Mouse (Mus musculus): ENCODE results near the gene Fam110a.
A peak's percentile ranks its signal among the peaks of the same experiment; 100 is the strongest.

Fam110a gene

DNA sequence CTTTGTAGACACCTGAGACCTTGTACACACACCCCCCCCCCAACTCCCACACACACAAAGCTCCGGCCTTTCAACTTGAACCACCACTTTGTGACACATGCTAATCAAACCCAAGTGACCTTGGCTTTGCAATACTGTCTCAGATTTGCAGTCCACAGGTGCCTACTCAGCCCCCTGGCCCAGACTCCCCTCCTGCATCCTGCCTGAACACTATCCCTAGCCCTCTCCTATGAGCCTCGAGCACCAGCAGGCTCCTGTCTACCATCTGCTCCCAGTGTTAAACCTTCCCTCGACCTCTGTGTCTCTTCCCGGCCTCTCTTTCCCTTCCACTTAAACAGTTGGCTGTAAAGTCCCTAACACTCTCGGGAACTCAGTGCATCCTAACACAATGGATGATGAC, 11.4 kb upstream of the Fam110a start:
- Histone ChIP-seq H3K4me1 (replicated peaks; ENCODE audit: low read depth, low read length) (peaks cover 69% of the 10 kb centered on the region), H3K27me3 (ENCODE audit: insufficient read depth, low read length) (peaks cover 23% of the 10 kb centered on the region), H3K4me3 (replicated peaks; ENCODE audit: low read length) (peak overlapping the region; percentile 20; the same call in 1 of the 2 replicates), H3K36me3 (ENCODE audit: insufficient read depth, low read length) (no peaks in the 10 kb centered on the region), H3K9me3 (ENCODE audit: low read length) (no peaks in the 10 kb centered on the region)
- TF ChIP-seq CTCF (conservative IDR thresholded peaks at IDR 0.05; ENCODE audit: low read length), result no peak
- no peak for TF ChIP-seq POU5F1 (IDR thresholded peaks at IDR 0.05; ENCODE audit: borderline replicate concordance, low read length)
- TF ChIP-seq NANOG (IDR thresholded peaks at IDR 0.05; ENCODE audit: borderline replicate concordance, low read length), result no peak

DNA sequence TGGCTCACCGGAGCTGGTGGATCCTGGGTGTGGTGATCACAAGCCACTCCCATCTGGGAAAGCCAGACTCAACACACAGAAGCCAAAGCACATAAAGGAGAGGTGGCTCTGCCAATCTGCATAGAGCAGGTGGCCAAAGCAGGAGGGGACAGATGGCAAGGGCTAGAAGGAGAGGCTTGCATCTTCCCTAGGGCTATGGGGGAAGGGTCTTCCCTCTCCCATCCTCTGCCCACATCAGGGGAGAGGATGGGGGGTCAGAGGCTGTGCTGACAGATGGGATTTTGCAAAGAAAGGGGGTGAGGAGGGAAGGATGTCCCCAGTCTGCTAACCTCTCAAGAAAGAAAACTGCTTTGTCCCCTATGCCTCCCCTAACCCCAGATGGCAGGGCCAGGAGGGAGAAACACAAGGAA, 11.0 kb upstream of the Fam110a start:
- TF ChIP-seq POU5F1 (IDR thresholded peaks at IDR 0.05; ENCODE audit: borderline replicate concordance, low read length) (no peak), CTCF (conservative IDR thresholded peaks at IDR 0.05; ENCODE audit: low read length) (no peak)
- no peaks in the 10 kb centered on the region for H3K9me3 ChIP-seq (ENCODE audit: low read length)
- peaks cover 22% of the 10 kb centered on the region for H3K27me3 ChIP-seq (ENCODE audit: insufficient read depth, low read length)

DNA sequence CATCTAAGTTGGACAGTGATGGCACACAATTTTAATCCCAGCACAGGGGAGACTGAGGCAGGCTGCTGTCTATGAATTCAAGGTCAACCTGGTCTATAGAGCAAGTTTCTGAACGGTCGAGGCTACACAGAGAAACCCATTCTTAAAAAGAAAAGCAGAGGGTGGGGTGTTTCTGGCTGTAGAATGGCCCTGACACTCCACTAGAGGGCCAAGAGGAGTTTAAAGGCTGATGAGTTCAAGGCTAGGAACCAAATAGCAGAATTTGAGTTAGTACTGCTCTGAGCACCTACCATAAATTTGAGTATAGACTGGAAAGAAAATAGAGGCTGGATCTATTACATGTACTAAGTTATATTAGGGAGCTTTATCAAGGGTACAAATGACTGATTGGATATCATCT, 9.0 kb upstream of the Fam110a start:
- Histone ChIP-seq H3K27me3 (ENCODE audit: insufficient read depth, low read length) (peaks cover 16% of the 10 kb centered on the region), H3K9me3 (ENCODE audit: low read length) (no peaks in the 10 kb centered on the region)
- TF ChIP-seq CTCF (conservative IDR thresholded peaks at IDR 0.05; ENCODE audit: low read length), result peak; percentile 39
- TF ChIP-seq POU5F1 (IDR thresholded peaks at IDR 0.05; ENCODE audit: borderline replicate concordance, low read length), result no peak

More for the DNA sequence above, 11.0 kb upstream of the Fam110a start:
- Histone ChIP-seq H3K4me1 (replicated peaks; ENCODE audit: low read depth, low read length) (peaks cover 66% of the 10 kb centered on the region), H3K4me3 (replicated peaks; ENCODE audit: low read length) (no peak overlapping the region; the same call in 1 of the 2 replicates), H3K36me3 (ENCODE audit: insufficient read depth, low read length) (no peaks in the 10 kb centered on the region)

DNA sequence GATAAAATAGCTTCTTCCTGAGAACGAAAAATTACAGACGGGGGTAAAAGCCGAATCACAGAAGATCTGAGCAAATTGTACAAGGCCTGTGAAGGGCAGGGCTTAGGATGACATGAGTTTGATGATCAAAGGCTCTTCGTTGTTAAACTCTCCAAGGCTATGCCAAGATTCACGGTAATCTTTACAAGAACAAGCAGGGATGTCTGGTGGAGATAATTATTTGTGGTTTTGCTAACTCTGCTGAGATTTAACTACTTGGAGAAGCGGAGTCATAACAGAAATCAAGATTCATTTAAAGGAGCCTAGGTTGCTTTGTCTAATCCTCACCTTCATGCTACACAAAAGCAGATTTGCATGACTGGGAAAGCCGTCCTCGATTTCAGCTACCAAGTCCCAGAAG, 6.9 kb upstream of the Fam110a start:
- peaks cover 32% of the 10 kb centered on the region for H3K4me1 ChIP-seq (replicated peaks; ENCODE audit: low read depth, low read length)
- H3K36me3 ChIP-seq (ENCODE audit: insufficient read depth, low read length), result no peaks in the 10 kb centered on the region
- H3K9me3 ChIP-seq (ENCODE audit: low read length), result no peaks in the 10 kb centered on the region
- H3K27me3 ChIP-seq (ENCODE audit: insufficient read depth, low read length), result 0 out of 2 replicates have a peak, but pooled peaks cover 2% of the 10 kb centered on the region
- no peak for TF ChIP-seq POU5F1 (IDR thresholded peaks at IDR 0.05; ENCODE audit: borderline replicate concordance, low read length)
- no peak for TF ChIP-seq NANOG (IDR thresholded peaks at IDR 0.05; ENCODE audit: borderline replicate concordance, low read length)
- TF ChIP-seq CTCF (conservative IDR thresholded peaks at IDR 0.05; ENCODE audit: low read length), result no peak
- H3K4me3 ChIP-seq (replicated peaks; ENCODE audit: low read length), result no peak overlapping the region

More for the DNA sequence above, 9.0 kb upstream of the Fam110a start:
- H3K36me3 ChIP-seq (ENCODE audit: insufficient read depth, low read length), result no peaks in the 10 kb centered on the region
- H3K4me3 ChIP-seq (replicated peaks; ENCODE audit: low read length), result no peak overlapping the region
- H3K4me1 ChIP-seq (replicated peaks; ENCODE audit: low read depth, low read length), result peaks cover 50% of the 10 kb centered on the region

DNA sequence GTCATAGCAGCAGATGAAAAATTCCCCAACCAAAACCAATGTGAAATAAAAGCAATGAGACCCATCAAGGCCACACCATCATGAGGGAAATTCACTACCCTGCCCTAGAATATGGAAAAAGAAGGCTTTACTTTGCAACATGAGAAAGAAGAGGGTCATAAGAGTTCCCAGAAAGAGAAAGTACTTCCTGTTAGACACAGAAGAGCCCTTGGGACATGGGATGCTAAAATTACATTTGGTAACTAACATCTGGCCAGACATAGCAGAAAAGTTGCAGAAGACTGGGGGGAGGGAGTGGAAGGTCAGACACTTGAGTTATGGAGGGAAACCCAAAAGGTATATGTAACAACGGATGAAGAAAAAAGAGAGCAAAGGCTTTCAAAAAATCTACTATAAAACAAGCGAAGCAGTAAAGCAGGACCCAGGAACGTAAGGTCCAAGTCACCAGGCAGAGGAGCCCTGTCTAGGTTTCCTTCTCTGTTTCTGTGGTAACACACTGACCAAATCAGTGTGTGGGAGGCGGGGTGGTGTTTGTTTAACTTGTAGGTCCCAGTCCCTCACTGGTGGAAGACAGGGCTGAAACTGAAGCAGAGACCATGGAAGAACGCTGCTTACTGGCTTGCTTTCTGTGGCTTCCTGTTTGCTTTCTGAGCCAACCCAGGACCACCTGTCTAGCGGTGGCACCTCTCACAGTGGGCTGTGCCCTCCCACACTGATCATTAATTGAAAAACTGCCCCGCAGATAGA, 5.6 kb upstream of the Fam110a start:
- Histone ChIP-seq H3K9me3 (ENCODE audit: low read length) (no peaks in the 10 kb centered on the region), H3K4me3 (replicated peaks; ENCODE audit: low read length) (no peak overlapping the region), H3K4me1 (replicated peaks; ENCODE audit: low read depth, low read length) (peaks cover 20% of the 10 kb centered on the region), H3K27me3 (ENCODE audit: insufficient read depth, low read length) (0 out of 2 replicates have a peak, but pooled peaks cover 2% of the 10 kb centered on the region), H3K36me3 (ENCODE audit: insufficient read depth, low read length) (no peaks in the 10 kb centered on the region)
- TF ChIP-seq NANOG (IDR thresholded peaks at IDR 0.05; ENCODE audit: borderline replicate concordance, low read length) (no peak), CTCF (conservative IDR thresholded peaks at IDR 0.05; ENCODE audit: low read length) (no peak), POU5F1 (IDR thresholded peaks at IDR 0.05; ENCODE audit: borderline replicate concordance, low read length) (no peak)

DNA sequence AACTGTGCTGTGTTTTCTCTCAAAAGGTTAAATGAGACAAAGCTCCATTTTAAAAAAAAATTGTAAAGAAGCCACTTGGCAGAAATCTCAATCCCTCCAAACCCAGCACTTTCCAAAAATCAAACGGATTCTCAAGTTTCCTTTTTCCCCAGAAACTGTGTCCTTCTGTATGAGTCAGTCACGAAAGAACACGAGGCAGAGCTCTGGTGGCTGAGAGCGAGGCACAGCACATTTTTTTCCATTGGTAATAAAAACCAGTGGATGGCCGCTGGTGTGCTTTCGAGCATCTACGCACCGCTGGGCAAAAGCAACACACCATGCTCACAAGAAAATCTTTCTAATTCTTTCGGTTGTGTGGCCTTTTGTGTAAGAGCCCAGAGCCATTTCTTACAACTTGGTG, 4.0 kb upstream of the Fam110a start:
- TF ChIP-seq CTCF (conservative IDR thresholded peaks at IDR 0.05; ENCODE audit: low read length) (no peak), POU5F1 (IDR thresholded peaks at IDR 0.05; ENCODE audit: borderline replicate concordance, low read length) (no peak), NANOG (IDR thresholded peaks at IDR 0.05; ENCODE audit: borderline replicate concordance, low read length) (no peak)
- Histone ChIP-seq H3K36me3 (ENCODE audit: insufficient read depth, low read length) (no peaks in the 10 kb centered on the region), H3K9me3 (ENCODE audit: low read length) (no peaks in the 10 kb centered on the region), H3K4me1 (replicated peaks; ENCODE audit: low read depth, low read length) (peaks cover 21% of the 10 kb centered on the region), H3K4me3 (replicated peaks; ENCODE audit: low read length) (no peak overlapping the region), H3K27me3 (ENCODE audit: insufficient read depth, low read length) (0 out of 2 replicates have a peak, but pooled peaks cover 2% of the 10 kb centered on the region)

DNA sequence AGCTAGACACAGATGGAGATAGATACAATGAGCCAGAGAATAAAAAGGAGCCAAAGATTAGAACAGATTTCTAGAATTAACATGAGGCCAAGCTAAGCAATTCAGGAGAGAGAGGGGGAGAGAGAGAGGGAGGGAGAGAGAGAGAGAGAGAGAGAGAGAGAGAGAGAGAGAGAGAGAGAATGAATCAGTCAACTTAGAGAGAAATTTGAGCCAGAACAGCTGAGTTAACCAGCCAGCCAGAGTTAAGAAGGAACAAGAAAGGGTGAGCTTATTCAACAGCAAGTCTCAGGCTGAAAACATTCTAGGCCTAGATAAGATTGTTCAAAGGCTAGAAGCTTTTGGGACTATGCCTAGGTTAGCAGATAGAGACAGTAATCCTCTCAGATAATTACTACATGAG, 2.5 kb upstream of the Fam110a start:
- no peak overlapping the region for H3K4me3 ChIP-seq (replicated peaks; ENCODE audit: low read length)
- peaks cover 30% of the 10 kb centered on the region for H3K4me1 ChIP-seq (replicated peaks; ENCODE audit: low read depth, low read length)
- H3K9me3 ChIP-seq (ENCODE audit: low read length), result no peaks in the 10 kb centered on the region
- no peaks in the 10 kb centered on the region; the same call in 1 of the 2 replicates for H3K36me3 ChIP-seq (ENCODE audit: insufficient read depth, low read length)
- TF ChIP-seq CTCF (conservative IDR thresholded peaks at IDR 0.05; ENCODE audit: low read length), result no peak
- TF ChIP-seq NANOG (IDR thresholded peaks at IDR 0.05; ENCODE audit: borderline replicate concordance, low read length), result no peak
- no peak for TF ChIP-seq POU5F1 (IDR thresholded peaks at IDR 0.05; ENCODE audit: borderline replicate concordance, low read length)
- H3K27me3 ChIP-seq (ENCODE audit: insufficient read depth, low read length), result 0 out of 2 replicates have a peak, but pooled peaks cover 2% of the 10 kb centered on the region

DNA sequence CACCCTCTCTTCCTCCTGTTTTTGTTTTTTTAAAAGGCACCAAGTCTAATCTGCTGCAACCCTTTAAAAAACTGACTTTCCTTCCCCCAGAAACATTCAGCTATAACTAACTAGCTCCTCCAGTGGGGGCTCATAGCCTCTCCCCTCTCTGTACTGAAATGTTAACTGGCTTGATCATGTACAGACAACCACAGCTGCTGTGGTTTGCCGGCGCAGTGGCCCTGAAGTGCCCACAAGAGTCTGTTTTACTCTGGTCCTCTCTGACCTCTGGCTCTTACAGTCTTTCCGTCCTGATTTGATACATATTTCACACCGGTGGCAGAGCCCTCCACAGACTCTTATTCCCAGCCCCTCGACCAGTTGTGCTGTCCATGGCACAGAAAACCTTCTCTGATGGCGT, 1.2 kb upstream of the Fam110a start:
- Histone ChIP-seq H3K36me3 (ENCODE audit: insufficient read depth, low read length) (peaks cover 2% of the 10 kb centered on the region; the same call in 1 of the 2 replicates), H3K4me3 (replicated peaks; ENCODE audit: low read length) (no peak overlapping the region), H3K9me3 (ENCODE audit: low read length) (no peaks in the 10 kb centered on the region), H3K27me3 (ENCODE audit: insufficient read depth, low read length) (0 out of 2 replicates have a peak, but pooled peaks cover 2% of the 10 kb centered on the region), H3K4me1 (replicated peaks; ENCODE audit: low read depth, low read length) (peaks cover 42% of the 10 kb centered on the region)
- TF ChIP-seq POU5F1 (IDR thresholded peaks at IDR 0.05; ENCODE audit: borderline replicate concordance, low read length) (no peak), CTCF (conservative IDR thresholded peaks at IDR 0.05; ENCODE audit: low read length) (no peak), NANOG (IDR thresholded peaks at IDR 0.05; ENCODE audit: borderline replicate concordance, low read length) (no peak)
